Mouse (Mus musculus) right cerebral cortex, postnatal 36 days (tissue): ENCODE results near the gene Gm28635.
"Not testable (repeated sequence)": the region's sequence is repeated elsewhere in the genome, so short reads cannot be mapped to it uniquely, and the experiment has no call there.

Experiments used
- DNase-seq, 2 experiments: peaks; one replicate each; pipeline ENCODE4 v3.0.0; 2022; ENCODE audit warnings: low spot score in 2 of 2, mixed read lengths in 1 of 2

Gm28635 gene

DNA sequence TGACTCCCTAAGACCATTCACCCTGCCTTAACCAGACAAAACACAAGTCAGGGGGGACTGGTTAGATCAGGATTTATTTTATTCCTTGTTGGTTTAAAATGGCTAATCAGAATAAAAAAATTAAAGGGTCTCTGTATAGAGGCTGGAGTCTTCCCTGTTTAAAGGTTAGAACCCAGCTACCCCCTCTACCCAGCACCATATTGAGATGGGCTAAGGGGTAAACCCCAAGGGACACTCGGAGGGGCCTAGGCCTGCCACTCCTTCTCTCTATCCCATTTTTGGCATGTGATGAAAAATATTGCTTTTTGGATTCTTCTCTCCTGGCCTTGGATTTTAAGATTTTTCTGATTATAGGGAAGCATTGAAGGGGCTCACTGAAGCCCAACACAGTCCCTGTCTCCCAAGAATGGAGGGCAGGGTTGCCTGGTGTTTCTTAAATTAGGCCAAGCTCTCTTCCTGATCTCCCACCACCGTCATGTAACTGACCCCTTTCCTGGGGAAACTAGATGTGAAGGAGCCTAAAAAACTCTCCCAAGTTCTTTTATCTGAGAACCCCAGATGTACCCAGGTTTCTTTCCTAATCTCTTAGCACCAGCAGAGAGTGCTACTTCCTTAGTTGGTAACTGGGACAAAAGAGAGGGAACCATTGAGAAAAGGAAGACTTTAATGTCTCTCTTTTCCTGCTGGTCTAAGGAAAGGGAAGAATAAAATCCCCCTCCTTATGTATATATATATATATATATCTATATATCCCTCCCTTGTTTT lies 10.4 kb upstream of the Gm28635 start:
- no peak for DNase-seq

DNA sequence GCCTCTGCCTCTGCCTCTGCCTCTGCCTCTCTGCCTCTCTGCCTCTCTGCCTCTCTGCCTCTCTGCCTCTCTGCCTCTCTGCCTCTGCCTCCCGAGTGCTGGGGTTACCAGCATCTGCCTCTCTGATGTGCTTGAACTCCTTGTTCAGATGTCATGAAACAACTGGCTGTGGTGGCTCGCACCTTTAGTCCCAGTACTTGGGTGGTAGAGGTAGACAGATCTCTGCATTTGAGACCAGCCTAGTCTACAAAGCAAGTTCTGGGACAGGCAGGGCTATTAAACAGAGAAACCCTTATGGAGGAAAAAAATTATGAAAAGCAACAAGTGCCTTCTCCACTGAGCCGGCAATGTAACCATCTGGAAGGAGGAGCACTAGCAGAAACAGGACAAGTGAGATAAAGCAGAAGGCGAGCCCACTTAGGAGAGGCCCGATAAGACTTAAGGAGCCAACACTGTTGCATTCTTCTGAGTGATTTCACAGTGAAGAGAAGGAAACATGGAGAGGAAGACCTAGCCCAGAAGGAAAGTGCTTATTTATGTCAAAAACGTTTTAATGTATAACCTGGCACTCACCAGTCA lies 4.9 kb upstream of the Gm28635 start:
- no peak for DNase-seq

DNA sequence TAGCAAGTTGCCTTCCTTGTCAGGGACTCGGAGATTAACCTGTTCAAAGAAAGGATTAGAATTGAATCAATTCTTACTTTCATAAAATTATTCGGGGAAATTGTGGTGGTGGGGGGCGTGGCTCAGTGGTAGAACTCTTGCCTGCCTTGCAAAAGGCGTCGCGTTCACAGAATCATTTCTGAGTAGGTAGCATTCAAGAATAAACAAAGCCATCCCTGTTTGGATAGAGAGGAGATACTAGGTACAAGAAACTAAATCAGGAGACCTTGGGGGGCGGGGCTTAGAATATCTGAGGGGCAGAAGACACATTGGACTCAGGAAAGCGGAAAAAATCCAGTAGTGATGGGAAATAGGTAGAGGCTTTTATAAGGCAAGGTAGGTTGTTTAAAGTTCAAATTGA lies 1.2 kb upstream of the Gm28635 start, which contains the start of gene Tmx2:
TSS of gene Tmx2 (minus strand) at position 125 of the 400 bp plus-strand sequence.
- DNase-seq = no peak

DNA sequence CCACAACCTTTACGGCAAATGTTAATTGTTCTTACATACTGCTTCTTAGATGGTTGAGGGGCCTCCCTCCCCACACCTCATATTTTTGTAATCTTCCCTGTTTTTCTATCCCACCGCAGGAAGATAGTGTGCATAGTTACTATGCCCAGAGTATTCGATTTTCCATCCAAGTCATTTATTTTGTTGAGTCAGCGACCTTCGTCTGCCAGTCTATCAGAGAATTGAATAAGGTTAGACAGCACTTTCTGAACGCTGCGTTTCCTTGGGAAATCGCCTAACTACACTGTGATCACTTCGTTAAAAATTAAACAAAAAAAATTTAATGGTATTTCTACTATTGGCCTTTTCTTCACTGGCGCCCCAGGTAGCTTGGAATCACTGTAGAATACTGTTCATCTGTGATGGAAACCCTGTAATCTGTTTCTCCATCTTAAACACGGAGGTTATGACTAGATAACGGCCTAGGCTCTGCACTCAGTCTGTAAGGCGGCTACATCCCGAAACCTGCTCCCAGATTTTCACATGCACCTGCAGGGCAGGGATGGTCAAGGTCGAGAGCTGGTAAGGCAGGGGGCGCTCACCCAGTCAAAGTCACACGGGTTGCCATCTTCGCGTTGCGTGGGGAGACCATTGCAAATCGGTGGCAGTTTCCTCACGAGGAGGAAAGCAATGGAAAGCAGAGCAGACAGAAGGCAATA lies 422 bp downstream of the Gm28635 start:
- DNase-seq = no peak

DNA sequence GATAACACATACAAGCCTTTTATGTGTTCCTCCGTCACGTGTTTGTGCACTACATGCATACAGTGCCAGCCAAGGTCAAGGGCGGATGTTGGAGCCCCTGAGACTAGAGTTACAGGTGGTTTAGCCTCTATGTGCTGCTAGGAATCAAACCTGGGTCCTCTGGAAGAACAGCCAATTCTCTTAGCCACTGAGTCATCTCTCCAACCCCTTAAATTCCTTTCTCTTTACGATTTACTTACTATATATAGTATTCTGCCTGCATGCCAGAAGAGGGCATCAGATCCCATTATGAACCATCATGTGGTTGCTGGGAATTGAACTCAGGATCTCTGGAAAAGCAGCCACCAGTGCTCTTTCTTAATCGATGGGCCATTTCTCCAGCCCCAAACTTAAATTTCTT lies 6.3 kb downstream of the Gm28635 start:
- DNase-seq = not testable (repeated sequence)

DNA sequence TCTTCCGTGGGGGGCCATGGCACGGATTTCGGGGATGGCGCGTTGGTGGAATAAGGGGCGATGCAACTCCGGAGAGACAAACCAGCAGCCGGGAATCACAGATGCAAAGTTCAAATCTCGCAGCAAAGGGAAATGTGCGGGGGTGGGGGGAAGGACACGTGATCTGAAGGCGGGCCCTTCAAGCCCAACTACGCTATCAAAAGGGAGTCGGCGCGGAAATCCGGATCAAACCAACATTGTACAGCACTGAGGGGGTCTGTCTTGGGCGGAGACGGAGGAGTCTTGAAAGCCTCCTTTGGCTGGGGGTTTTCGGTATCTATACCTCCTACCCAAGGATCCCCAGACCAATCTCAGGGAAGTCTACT lies 7.3 kb downstream of the Gm28635 start, which contains the start of gene Selenoh:
TSS of gene Selenoh (minus strand) at position 202 of the 365 bp plus-strand sequence.
- DNase-seq = peak; percentile 79 to 84

DNA sequence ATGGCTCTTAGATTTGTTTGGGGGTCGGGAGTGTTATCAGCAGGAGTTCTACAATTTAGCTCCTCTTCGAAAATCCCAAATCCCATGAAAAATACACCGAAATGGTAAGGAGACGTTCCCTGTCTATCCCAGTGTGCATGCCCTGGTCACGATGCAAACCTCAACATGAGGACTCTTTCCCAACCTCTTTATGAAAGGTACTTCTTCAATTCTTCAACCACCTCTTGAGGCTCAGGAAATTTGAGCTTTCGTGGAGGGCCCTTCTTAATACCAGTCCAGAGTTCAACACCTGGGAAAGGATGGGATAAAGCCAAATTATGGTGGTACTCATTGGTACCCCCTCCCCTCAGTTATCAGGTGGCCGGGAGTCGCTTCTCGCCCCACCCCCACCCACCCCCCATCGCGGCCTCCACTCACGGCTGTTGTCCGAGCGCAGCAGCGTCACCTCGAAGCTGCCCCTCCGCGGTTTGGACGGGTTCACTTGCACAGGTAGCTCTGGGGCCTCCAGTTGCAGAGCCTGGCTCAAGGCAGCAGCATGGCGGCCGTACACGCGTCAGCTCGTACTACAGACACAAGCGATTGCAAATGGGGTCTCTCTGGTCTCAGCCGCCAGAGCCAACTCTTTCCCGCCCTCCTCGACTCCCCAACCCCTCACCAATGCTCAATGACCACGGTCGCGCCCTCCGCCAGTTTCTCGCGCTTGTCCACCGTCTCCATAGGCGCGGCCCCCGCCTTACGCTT lies 7.8 kb downstream of the Gm28635 start:
- peak in 1 of 2 experiments; percentile 22 for DNase-seq

DNA sequence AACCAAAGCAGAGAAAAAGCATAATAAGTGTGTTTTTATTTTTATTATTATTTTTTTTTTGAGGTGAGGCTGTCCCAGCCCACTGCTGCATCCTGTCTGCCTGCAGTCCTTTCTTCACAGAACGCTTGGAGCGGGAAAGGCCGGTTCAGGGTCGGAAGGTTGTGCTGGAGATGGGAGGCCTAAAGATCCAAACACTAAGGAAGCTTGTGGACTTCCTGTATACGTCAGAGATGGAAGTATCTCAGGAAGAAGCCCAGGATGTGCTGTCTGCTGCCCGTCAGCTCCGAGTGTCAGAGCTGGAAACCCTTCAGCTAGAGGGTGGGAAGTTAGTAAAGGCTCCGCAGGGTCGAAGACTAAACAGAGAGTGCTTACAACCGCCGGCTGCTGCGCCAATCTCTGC lies 11.8 kb downstream of the Gm28635 start:
- no peak for DNase-seq

DNA sequence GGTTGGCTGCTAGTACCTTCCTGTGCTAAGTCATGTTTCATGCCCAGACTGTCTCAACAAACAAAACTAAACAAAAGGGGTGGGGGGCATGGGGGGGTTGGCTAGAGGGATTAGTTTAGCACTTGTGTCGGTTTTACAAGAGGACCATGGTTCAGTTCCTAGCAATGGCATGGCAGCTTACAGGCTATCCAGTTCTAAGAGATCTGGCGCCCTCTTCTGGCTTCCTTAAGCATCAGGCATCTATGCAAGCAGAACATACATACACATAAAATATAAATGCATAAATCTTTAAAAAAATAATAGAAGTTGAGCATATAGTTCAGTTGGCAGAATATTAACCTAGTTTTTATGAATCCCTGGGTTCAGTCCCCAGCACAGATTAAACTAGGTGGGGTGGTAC lies 15.0 kb downstream of the Gm28635 start:
- no peak for DNase-seq

DNA sequence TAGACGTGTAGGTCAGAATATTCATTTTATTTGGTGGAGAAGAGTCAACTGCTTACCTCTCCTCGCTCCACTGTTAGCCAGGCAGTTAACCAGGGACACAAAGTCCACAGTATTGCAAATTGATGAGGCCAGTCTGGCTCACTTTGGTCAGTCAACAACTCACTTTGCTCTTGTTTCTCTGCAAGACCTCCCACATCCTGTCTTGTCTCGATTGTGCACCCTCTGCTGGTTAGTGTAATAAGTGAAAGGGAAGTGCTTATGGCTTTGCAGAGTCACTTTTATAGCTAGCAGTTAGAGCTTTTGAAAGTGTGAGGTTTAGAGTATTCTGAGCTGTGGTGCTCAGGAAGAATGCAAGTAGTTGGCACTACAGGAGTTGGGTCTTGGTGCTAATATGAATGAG lies 17.6 kb downstream of the Gm28635 start:
- DNase-seq = no peak

DNA sequence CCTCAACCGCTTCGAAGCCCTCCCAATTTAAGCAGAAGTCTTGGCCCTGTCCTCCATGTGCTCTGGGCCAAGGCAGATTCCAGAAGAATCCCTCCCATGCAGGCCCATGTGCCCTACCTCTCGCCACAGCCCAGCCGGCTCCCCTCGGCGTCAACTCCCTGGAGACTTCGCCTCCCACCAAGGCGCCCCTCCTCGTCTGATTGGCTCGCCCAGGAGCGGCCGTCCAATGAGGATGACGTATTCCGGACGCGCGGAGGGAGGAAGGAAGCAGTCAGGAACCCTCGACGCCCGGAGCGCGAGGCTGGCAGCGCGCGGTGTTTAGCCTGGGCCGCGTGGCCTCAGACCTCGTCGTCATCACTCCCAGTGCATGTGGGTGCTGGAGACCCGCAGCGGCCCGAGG lies 19.0 kb downstream of the Gm28635 start, which contains the start of gene Btbd18:
TSS of gene Btbd18 (plus strand) at position 274 of the 400 bp plus-strand sequence.
- DNase-seq = no peak

DNA sequence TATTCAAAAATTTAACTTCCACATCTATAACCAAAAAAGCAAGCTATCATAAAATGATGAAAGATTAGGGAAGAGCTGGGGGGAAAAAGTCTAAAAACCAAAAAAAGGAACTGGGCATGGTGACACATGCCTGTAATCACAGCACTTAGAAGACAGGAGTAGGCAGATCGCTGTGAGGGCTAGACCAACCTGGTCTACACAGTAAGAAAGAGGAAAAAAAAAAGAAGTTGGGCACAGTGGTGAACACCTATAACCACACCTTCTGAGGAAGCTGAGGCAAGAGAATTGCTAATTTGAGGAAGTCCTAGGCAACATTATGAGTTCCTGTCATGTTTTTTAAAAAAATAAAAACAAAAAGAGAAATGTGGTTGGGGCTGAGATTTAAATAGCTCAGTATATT lies 22.0 kb downstream of the Gm28635 start:
- no peak for DNase-seq

DNA sequence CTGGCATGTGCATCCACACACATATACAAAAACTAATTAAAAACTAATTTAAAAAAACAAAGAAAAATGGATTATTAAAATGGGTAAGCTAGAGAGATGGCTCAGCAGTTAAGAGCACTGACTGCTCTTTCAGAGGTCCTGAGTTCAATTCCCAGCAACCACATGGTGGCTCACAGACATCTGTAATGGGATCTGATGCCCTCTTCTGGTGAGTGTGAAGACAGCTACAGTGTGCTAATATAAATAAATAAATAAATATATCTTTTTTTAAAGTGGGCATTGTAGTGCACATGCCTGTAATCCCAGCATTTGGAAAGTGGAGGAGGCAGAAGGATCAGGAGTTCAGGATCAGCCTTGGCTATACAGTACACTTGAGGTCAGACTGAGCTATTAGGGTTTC lies 24.5 kb downstream of the Gm28635 start:
- no peak for DNase-seq

DNA sequence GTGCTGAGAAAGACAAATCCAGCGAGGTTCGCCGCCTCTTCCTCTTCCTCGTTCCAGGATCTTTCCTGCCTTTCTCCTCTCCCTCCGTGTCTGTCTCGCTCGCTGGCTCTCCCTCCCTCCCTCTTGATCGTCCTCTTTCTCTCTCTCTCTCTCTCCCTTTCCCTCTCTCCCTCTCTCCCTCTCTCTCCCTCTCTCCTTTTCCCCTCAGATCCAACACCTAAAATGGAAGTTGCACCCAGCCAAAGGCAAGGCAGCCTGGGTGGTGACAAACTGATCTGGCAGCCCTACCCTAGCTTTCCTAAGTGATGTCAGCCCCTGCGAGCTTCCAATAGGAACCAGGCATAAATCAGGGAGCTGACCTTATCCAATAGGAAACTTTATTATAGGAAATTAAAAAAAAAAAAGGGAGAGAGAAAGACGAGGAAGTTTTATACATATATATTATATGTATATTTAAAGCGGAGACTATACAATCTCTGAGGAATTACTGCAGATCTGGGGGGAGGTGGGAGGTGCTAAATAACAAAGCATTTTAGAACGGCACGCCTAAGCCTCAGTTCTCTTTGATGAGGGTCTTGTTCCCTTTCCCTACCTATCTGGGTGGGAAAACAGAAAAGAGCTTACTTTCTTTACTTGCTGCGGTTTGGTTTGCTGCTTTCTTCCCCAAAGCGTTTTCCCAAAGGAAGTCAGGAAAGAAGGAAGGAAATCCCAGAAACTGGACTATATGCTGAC lies 27.2 kb downstream of the Gm28635 start, which contains the start of gene Ctnnd1:
TSS of gene Ctnnd1 (minus strand) at position 302 of the 732 bp plus-strand sequence.
- DNase-seq = peak; percentile 75 to 88

DNA sequence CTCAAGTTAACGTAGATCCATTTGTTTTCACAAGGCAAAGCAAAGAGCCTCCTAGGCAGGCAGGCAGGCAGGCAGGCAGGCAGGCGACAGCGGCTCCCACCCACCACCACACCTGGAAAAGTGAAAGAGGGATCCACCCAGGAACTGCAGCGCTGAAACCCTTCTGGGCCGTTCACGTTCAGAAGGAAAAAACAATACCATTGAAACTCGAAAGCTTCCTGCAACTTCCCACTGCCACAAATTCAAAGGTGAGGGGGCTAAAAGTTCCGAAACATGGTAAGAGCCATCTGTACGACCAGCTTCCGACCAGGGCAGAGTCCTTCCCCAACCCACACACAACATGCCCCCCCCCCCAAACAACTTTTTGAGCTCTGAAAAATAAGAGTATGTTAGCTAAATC lies 28.2 kb downstream of the Gm28635 start:
- DNase-seq = no peak

DNA sequence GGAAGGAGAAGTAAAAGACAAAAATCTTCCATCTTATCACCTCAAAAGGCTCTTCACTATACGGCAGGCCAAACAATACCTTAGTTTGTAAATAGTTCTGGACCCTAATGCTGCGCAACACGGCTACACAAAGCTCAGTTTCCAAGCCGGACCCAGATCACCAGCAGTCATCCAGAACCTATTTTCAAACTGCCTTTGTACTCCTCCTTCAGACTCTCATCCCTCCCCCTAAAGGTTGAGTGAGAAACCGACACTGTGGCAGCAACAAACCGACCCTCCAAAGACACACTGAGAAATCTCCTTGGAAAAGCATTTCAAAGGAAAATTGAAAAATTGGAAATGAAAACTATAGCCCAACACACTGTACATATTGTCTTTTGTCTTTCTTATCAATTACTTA lies 29.5 kb downstream of the Gm28635 start:
- DNase-seq = no peak

DNA sequence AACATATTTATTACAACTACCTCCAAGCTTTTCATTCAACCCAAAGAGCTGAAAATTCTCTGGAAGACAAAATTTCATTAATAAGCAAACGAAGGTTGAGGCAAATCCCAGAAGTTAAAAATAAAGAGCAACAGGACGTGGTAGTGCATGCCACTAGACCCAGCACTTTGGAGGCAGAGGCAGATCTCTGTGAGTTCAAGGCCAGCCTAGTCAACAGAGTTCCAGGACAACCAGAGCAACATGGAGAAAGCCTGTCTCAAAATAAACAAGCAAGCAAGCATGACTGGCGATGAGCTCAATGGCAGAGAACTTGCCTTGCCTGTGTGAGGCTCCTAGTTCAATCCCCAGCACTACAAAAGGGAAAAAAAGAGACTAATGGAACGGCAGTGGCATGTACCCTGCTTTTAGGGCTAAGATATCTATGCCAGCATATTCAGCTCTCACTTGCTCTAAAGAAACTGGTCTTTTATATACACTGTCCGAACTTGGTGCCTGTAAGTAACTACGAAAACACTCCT lies 30.7 kb downstream of the Gm28635 start:
- DNase-seq = no peak

DNA sequence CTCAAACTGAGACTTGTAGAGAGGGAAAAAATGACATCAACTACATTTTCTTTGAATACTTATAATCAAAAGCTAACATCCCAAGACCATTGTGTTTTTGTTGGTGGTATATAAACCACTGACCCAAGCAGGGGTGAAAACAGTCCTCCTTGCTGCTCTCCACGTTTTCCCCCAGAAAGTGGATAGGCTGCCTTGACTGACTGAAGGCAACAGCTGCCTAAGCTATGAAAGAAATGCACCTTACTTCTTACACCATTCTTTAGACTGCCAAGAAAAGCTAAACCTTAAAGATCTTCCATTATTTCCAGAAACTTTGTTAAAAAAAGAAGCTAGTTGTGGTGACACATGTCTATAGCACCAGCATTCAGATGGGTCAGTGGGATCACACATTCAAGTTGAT lies 31.7 kb downstream of the Gm28635 start:
- DNase-seq = no peak

DNA sequence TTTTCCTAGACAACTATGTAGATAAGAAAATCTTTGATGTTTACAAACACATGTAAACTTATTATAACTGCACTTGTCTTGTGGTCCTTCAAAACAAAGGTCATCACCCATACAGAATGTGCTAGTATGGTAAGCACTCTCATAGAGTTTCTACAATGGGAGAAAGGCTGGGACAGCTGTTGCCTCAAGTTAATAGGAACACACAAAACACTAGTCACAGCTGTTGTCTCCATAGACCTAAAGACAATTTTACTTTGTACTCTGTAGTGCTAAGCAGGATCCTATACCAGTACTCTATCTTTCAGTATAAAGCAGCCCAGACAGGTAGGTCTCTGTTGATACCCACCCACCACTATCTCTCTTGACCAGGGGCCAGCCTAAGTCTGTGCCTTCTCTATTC lies 37.0 kb downstream of the Gm28635 start:
- DNase-seq = no peak

DNA sequence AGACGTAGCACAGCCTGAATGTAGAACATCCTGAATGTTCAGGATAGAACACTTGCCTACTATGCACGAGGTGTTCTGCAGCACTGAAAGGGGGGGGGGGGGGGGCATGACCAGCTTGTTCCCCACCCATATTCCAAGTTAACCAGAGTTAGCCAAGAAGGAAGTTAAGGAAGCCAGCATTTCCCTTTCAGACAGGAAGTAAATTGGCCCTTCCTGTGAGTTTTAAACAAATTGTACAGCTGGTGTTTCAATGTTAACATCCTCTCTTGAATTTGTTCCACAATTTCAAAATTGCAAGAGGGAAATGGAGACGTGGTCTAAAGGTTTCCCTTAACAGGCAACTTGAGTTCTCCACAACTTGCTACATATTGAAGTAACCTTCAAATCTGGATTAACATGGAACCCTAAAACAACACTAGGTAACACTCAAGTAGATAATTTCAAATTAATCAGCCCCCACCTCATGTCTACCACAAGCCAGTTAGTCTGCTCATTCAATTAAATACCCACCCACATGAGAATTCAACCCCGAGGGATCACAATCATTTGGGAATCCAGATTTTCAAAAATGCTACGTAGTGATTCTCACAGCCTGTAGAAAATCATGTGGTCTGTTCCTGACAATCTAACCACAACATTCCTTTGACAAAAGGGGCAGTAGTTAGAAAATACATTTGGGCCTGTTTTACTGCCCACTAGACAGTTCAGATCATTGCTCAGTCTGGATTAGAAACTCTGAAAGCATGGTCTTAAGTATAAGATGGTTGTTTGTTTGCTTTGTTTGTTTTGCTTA lies 39.2 kb downstream of the Gm28635 start:
- no peak for DNase-seq
